In genomic region chr11:50007776-50008175, GRCm38 (mm10) we compare ENCODE assay signal across 21 mouse cellular contexts. TPM values are rescaled to one million over a fixed set of nuclear protein-coding genes. Genes with fewer than 3 reads are reported as not detected.
"Had no signal": no experiment of that assay in that cellular context is flagged by ENCODE, and none has a peak within 500 bp of the region (broad histone marks: within the 10 kb centered on the region; RNA-seq: fewer than 3 reads in every experiment).

No protein-coding gene starts in this region.

- DNase-seq: kidney, postnatal 25 days; layer of hippocampus, adult 9-11 months; liver; lung, adult 18-20 months; lung, postnatal 10 days; lung, postnatal 4 days; retina, postnatal 1 day; right cerebral cortex, postnatal 25 days; thymus, adult 18-20 months; thymus, postnatal 4 days had no signal

- H3K36me3 ChIP-seq: limb, embryonic 10.5 days; limb, embryonic 13.5 days; liver, embryonic 12.5 days; liver, embryonic 15.5 days; lung, embryonic 15.5 days; midbrain, embryonic 15.5 days; neural tube, embryonic 13.5 days had no signal

- H3K9me3 ChIP-seq: limb, embryonic 10.5 days; limb, embryonic 13.5 days; liver, embryonic 12.5 days; liver, embryonic 15.5 days; lung, embryonic 15.5 days; midbrain, embryonic 15.5 days; neural tube, embryonic 13.5 days had no signal

- H3K27ac ChIP-seq: kidney, postnatal 0 days; layer of hippocampus, adult 2 months; limb, embryonic 10.5 days; limb, embryonic 13.5 days; liver, embryonic 12.5 days; liver, embryonic 15.5 days; lung, embryonic 15.5 days; midbrain, embryonic 15.5 days; neural tube, embryonic 13.5 days had no signal

- H3K9ac ChIP-seq: limb, embryonic 13.5 days; liver, embryonic 12.5 days; liver, embryonic 15.5 days; lung, embryonic 15.5 days; midbrain, embryonic 15.5 days; neural tube, embryonic 13.5 days had no signal

- H3K4me2 ChIP-seq: limb, embryonic 13.5 days; liver, embryonic 12.5 days; liver, embryonic 15.5 days; lung, embryonic 15.5 days; midbrain, embryonic 11.5 days; midbrain, embryonic 15.5 days; neural tube, embryonic 13.5 days had no signal

- H3K4me1 ChIP-seq: lung, embryonic 15.5 days; midbrain, embryonic 15.5 days; neural tube, embryonic 13.5 days had no signal

- H3K4me3 ChIP-seq: layer of hippocampus, adult 2 months; limb, embryonic 10.5 days; limb, embryonic 13.5 days; liver, embryonic 12.5 days; liver, embryonic 15.5 days; lung, embryonic 15.5 days; midbrain, embryonic 15.5 days; myocyte; neural tube, embryonic 13.5 days had no signal

- ATAC-seq: liver, embryonic 12.5 days; midbrain, embryonic 15.5 days had no signal

- H3K27me3 ChIP-seq: limb, embryonic 13.5 days; liver, embryonic 15.5 days; lung, embryonic 15.5 days; midbrain, embryonic 15.5 days; neural tube, embryonic 13.5 days had no signal

RNA-seq across cellular contexts. Expression of gene Rnf130, which starts 17.4 kb away (rescaled TPM):
- polyA plus RNA-seq: myocyte had no signal
